Mouse (Mus musculus): ENCODE measurements around the gene Plppr3.
A peak's percentile ranks its signal among the peaks of the same experiment; 100 is the strongest.

Plppr3 gene

GRCm38 (mm10) chr10:79815671-79816494 is 58.6 kb downstream of the Plppr3 start:
- no peak for DNase-seq

DNA sequence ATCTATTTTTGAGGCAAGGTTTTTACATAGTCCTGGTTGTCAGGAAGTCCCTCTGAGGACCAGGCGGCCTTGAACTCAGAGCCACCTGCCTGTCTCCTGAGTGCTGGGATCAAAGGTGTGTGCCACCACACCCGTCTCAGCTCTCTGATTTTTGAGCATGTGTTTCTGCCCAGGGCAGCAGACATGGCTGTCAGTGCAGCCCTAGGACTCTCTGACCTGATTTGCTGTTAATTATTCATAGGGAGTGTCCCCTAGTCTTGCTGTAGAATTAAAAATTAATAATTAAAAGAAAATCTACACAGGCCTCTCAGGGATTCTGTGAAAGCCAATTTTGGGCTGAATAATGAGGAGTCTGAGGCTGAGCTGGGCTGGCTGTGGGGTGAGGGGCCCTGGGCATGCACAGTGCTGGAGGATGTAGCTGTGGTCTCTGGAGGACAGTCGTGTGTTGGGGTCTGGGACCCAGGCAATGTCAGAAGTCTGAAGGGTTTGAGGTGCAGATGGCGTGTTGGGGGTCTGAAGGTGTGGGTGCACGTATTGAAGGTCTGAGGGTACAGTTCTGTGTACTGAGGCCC is 60.1 kb downstream of the Plppr3 start:
- no peak for DNase-seq

DNA sequence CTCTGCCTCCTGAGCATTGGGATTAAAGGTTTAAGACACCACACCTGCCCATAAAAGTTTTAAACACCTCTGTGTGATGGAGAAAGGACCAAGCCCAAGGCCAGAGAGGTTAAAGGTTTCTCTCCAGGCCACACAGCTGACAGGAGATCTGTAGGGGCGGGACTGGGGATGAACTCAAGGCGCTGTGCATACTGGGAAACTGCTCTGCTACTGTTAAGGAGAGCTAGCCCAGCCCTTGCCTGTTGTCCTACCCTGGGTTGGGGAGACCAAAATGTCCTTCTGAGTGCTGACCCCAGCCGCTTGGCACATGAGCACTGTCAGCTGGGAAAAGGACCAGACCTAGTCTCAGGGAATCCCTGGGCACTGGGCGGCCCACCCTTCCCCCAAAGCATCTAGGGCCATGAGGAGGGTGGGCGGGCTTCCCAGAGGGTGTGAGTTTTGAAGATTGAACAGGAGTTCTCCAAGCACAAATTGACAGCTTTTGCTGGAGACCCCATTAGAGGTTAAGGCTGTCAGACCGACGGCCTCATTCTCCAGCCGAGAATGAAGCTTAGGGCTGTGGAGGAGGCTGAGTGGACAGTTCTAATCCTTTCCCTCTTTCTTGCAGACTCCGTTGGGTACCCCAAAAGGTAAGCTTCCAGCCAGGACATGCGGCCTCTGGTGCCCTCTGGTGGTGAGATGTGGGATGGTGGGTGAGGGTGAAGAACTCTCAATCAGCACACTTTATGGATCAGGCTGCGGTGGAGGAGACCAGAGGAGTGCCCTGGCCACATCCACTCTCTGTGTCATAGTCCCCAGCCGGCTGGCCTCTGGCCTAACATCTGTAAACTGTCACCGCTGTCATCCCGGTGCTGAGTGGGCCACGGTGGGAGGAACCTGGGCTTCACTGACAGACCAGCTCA is 62.4 kb downstream of the Plppr3 start:
- DNase-seq: peak; percentile 83
